Mouse (Mus musculus): Measurements from ENCODE around the gene Ogdh.

GRCm38 (mm10) chr11:6316821-6317220 lies 25.4 kb downstream of the Ogdh start:
- TF ChIP-seq CTCF (IDR thresholded peaks at IDR 0.05; ENCODE audit: insufficient read depth, low read depth, low read length) (no peak), POLR2A (IDR thresholded peaks at IDR 0.05; ENCODE audit: insufficient read depth, low read depth, low read length) (no peak)
